Mouse (Mus musculus): Measurements from ENCODE around the gene Abo. TPM values are rescaled to one million over a fixed set of nuclear protein-coding genes. Genes with fewer than 3 reads are reported as not detected.

The Abo gene
- polyA plus RNA-seq, 1 experiment from 2014 or later, result not detected

- no peak for ATAC-seq
- Histone ChIP-seq H3K4me2 (ENCODE audit: low read length) (no peak overlapping the region), H3K4me1 (ENCODE audit: control insufficient read depth, insufficient read depth, low read length) (no peaks in the 10 kb centered on the region), H3K4me3 (ENCODE audit: low read depth, low read length) (no peak overlapping the region), H3K27me3 (replicated peaks; ENCODE audit: control insufficient read depth, insufficient read depth, low read length) (no peaks in the 10 kb centered on the region), H3K36me3 (ENCODE audit: control insufficient read depth, insufficient read depth, low read length) (no peaks in the 10 kb centered on the region), H3K27ac (ENCODE audit: low read depth, low read length) (no peak overlapping the region), H3K9ac (ENCODE audit: low read length) (no peak overlapping the region), H3K9me3 (replicated peaks; ENCODE audit: control insufficient read depth, low read length) (no peaks in the 10 kb centered on the region)
- DNase-seq (ENCODE audit: low spot score), result no peak
- WGBS, result 92% methylated on average over 1 of the region's 1 CpGs
Observed at GRCm38 (mm10) chr2:26827261-26827975, 37.4 kb downstream of the Abo start.

Other genes with a start within 250 kb of the Abo start
- 97.4 and 101 TPM in 2 replicates for gene Fam69b, start 236.5 kb downstream of the Abo start, polyA plus RNA-seq (2014; fragmentation: Nextera tagmentation; extraction: Ambion mirVana)
- gene Lcn4, start 193.7 kb downstream of the Abo start, polyA plus RNA-seq (2014; fragmentation: Nextera tagmentation; extraction: Ambion mirVana), result not detected in 2 replicates
- 15.4 and 17.2 TPM in 2 replicates for gene Surf6, start 37.9 kb upstream of the Abo start, polyA plus RNA-seq (2014; fragmentation: Nextera tagmentation; extraction: Ambion mirVana)
- gene Med22, start 45.7 kb upstream of the Abo start, polyA plus RNA-seq (2014; fragmentation: Nextera tagmentation; extraction: Ambion mirVana), result 159 and 161 TPM in 2 replicates
- 626 and 738 TPM in 2 replicates for gene Rpl7a, start 45.8 kb upstream of the Abo start, polyA plus RNA-seq (2014; fragmentation: Nextera tagmentation; extraction: Ambion mirVana)
- 53.3 and 54.0 TPM in 2 replicates for gene Surf2, start 51.4 kb upstream of the Abo start, polyA plus RNA-seq (2014; fragmentation: Nextera tagmentation; extraction: Ambion mirVana)
- gene Surf1, start 51.6 kb upstream of the Abo start, polyA plus RNA-seq (2014; fragmentation: Nextera tagmentation; extraction: Ambion mirVana), result 72.0 and 74.2 TPM in 2 replicates
- gene Surf4, start 68.9 kb upstream of the Abo start, polyA plus RNA-seq (2014; fragmentation: Nextera tagmentation; extraction: Ambion mirVana), result 97.3 and 103 TPM in 2 replicates
- gene Stkld1, start 69.1 kb upstream of the Abo start, polyA plus RNA-seq (2014; fragmentation: Nextera tagmentation; extraction: Ambion mirVana), result 0.52 TPM in 1 of 2 replicates, not detected in the other
- gene Rexo4, start 99.4 kb upstream of the Abo start, polyA plus RNA-seq (2014; fragmentation: Nextera tagmentation; extraction: Ambion mirVana), result 36.7 and 40.7 TPM in 2 replicates
- gene Adamts13, start 108.4 kb upstream of the Abo start, polyA plus RNA-seq (2014; fragmentation: Nextera tagmentation; extraction: Ambion mirVana), result 0.53 TPM in 1 of 2 replicates, not detected in the other
- 58.7 and 64.8 TPM in 2 replicates for gene Cacfd1, start 144.9 kb upstream of the Abo start, polyA plus RNA-seq (2014; fragmentation: Nextera tagmentation; extraction: Ambion mirVana)
- 3.4 TPM in 2 replicates for gene Slc2a6, start 163.0 kb upstream of the Abo start, polyA plus RNA-seq (2014; fragmentation: Nextera tagmentation; extraction: Ambion mirVana)
- gene Mymk, start 207.2 kb upstream of the Abo start, polyA plus RNA-seq (2014; fragmentation: Nextera tagmentation; extraction: Ambion mirVana), result not detected in 2 replicates
- 10.4 TPM in 2 replicates for gene Adamtsl2, start 214.4 kb upstream of the Abo start, polyA plus RNA-seq (2014; fragmentation: Nextera tagmentation; extraction: Ambion mirVana)